Mouse (Mus musculus) megakaryocyte-erythroid progenitor cell, adult 5-6 weeks (primary cell): ENCODE results near the gene Olfr594. TPM values are rescaled to one million over a fixed set of nuclear protein-coding genes. Genes with fewer than 3 reads are reported as not detected.
"Not testable (repeated sequence)": the region's sequence is repeated elsewhere in the genome, so short reads cannot be mapped to it uniquely, and the experiment has no call there.

Experiments
- ATAC-seq: replicated peaks from 2 replicates; pipeline ENCODE4 v1.8.0; 2016; ENCODE audit warnings: mild to moderate bottlenecking, inconsistent platforms; ENCODE audit not compliant: severe bottlenecking, poor library complexity, low FRiP score, low TSS enrichment
- total RNA-seq, 2 experiments: library from RNA; stranded (forward) in 1 of 2; stranded (reverse) in 1 of 2; fragments of 200-1000, 215-1000 nt in 1 of 2; fragments of >200 nt in 1 of 2; fragmentation: Nextera tagmentation in 1 of 2; gene quantifications; 2 replicates each; pipeline ENCODE4 v1.2.3; 2014 to 2017

Gene Olfr594
- not detected in 2 replicates for total RNA-seq (2014; fragmentation: Nextera tagmentation)
- total RNA-seq (2017) = not detected in 2 replicates

GRCm38 (mm10) chr7:103216696-103217095 is at the start of gene Olfr594:
Gene Olfr594, plus strand, starts transcription at chr7:103216996.
- ATAC-seq = no peak

- no peak for ATAC-seq
These were observed 47.1 kb upstream of the Olfr594 start for GRCm38 (mm10) chr7:103169697-103170096.

DNA sequence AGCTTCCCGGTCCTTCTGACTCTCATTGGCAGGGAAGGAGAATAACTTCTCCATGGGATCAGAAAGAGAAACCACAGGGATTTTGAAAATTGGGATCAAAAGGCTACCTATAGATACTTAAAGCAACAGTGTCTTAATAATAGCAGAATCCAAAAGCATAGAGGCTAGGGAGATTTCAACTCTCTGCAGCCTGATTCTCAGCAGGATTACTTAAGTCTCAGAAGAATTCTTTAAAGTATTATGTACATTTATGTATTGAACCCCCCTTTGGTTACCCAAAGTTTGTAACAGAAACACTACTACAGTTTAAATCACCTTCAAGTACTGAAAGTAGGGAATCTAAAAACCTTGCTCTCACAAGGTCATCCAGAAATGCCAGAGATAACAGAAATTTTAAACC is 38.6 kb upstream of the Olfr594 start, which contains the start of gene Olfr591:
Gene Olfr591 (minus strand): TSS at position 101 of the 400 bp plus-strand sequence.
- ATAC-seq = no peak

- not testable (repeated sequence) for ATAC-seq
These were observed 32.3 kb upstream of the Olfr594 start, which contains the start of gene Olfr592 for GRCm38 (mm10) chr7:103184503-103184902. Gene Olfr592, plus strand, starts transcription at chr7:103184803.

GRCm38 (mm10) chr7:103211562-103211961 is 5.2 kb upstream of the Olfr594 start, which contains the start of gene Olfr593:
Gene Olfr593, plus strand, starts transcription at chr7:103211862.
- ATAC-seq = no peak

DNA sequence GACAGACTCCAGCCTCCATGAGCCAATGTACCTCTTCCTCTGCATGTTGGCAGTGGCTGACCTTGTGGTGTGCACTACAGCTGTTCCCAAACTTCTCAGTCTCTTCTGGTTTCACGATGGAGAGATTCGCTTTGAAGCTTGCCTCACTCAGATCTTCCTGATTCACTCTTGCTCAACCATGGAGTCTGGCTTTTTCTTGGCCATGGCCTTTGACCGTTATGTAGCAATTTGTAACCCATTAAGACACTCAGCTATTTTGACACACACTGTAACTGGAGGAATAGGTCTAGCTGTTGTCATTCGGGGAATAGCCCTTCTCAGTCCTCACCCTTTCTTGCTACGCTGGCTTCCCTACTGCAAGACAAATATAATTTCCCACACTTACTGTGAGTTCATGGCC is 4.7 kb upstream of the Olfr594 start:
- ATAC-seq = not testable (repeated sequence)

DNA sequence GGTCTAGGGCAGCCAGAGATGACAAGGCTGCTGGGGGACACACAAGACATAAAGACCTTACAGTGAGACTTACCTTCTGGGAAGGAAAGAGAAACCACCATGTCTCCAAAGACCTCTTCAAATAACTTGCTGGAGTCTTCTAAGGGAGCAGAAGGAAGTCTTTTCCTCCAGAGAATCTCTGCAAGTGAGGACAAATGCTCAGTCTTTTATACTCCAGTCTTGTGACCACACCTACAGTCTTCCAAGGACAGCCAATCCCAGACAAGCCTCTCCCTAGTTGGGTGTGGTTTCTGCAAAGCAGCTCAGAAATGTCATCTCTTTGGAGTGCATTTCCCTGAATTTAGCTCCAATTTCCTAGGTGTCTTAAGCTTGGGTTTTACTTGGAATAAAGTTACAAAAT is 35.6 kb downstream of the Olfr594 start, which contains the start of gene Usp17ld:
Gene Usp17ld (minus strand): TSS at position 101 of the 400 bp plus-strand sequence.
- not testable (repeated sequence) for ATAC-seq

Other genes with a start within 250 kb of the Olfr594 start
- gene Olfr577, start 241.1 kb upstream of the Olfr594 start, total RNA-seq (2014; fragmentation: Nextera tagmentation) = not detected in 2 replicates
- gene Olfr577, start 241.1 kb upstream of the Olfr594 start, total RNA-seq (2017) = not detected in 2 replicates
- not detected in 2 replicates for gene Olfr578, start 227.7 kb upstream of the Olfr594 start, total RNA-seq (2014; fragmentation: Nextera tagmentation)
- not detected in 2 replicates for gene Olfr578, start 227.7 kb upstream of the Olfr594 start, total RNA-seq (2017)
- gene Olfr582, start 179.0 kb upstream of the Olfr594 start, total RNA-seq (2014; fragmentation: Nextera tagmentation) = not detected in 2 replicates
- gene Olfr582, start 179.0 kb upstream of the Olfr594 start, total RNA-seq (2017) = not detected in 2 replicates
- not detected in 2 replicates for gene Olfr583, start 165.7 kb upstream of the Olfr594 start, total RNA-seq (2014; fragmentation: Nextera tagmentation)
- gene Olfr583, start 165.7 kb upstream of the Olfr594 start, total RNA-seq (2017) = not detected in 2 replicates
- not detected in 2 replicates for gene Olfr584, start 135.1 kb upstream of the Olfr594 start, total RNA-seq (2014; fragmentation: Nextera tagmentation)
- not detected in 2 replicates for gene Olfr584, start 135.1 kb upstream of the Olfr594 start, total RNA-seq (2017)
- not detected in 2 replicates for gene Olfr585, start 119.3 kb upstream of the Olfr594 start, total RNA-seq (2014; fragmentation: Nextera tagmentation)
- not detected in 2 replicates for gene Olfr585, start 119.3 kb upstream of the Olfr594 start, total RNA-seq (2017)
- not detected in 2 replicates for gene Olfr586, start 91.4 kb upstream of the Olfr594 start, total RNA-seq (2014; fragmentation: Nextera tagmentation)
- gene Olfr586, start 91.4 kb upstream of the Olfr594 start, total RNA-seq (2017) = not detected in 2 replicates
- gene Olfr588-ps1, start 76.1 kb upstream of the Olfr594 start, total RNA-seq (2014; fragmentation: Nextera tagmentation) = not detected in 2 replicates
- not detected in 2 replicates for gene Olfr588-ps1, start 76.1 kb upstream of the Olfr594 start, total RNA-seq (2017)
- not detected in 2 replicates for gene Olfr589, start 60.6 kb upstream of the Olfr594 start, total RNA-seq (2014; fragmentation: Nextera tagmentation)
- not detected in 2 replicates for gene Olfr589, start 60.6 kb upstream of the Olfr594 start, total RNA-seq (2017)
- not detected in 2 replicates for gene Olfr591, start 38.7 kb upstream of the Olfr594 start, total RNA-seq (2014; fragmentation: Nextera tagmentation)
- not detected in 2 replicates for gene Olfr591, start 38.7 kb upstream of the Olfr594 start, total RNA-seq (2017)
- gene Olfr592, start 32.2 kb upstream of the Olfr594 start, total RNA-seq (2014; fragmentation: Nextera tagmentation) = not detected in 2 replicates
- not detected in 2 replicates for gene Olfr592, start 32.2 kb upstream of the Olfr594 start, total RNA-seq (2017)
- gene Olfr593, start 5.1 kb upstream of the Olfr594 start, total RNA-seq (2014; fragmentation: Nextera tagmentation) = not detected in 2 replicates
- gene Olfr593, start 5.1 kb upstream of the Olfr594 start, total RNA-seq (2017) = not detected in 2 replicates
- gene Usp17ld, start 35.5 kb downstream of the Olfr594 start, total RNA-seq (2014; fragmentation: Nextera tagmentation) = not detected in 2 replicates
- not detected in 2 replicates for gene Usp17ld, start 35.5 kb downstream of the Olfr594 start, total RNA-seq (2017)
- gene Olfr596, start 88.7 kb downstream of the Olfr594 start, total RNA-seq (2014; fragmentation: Nextera tagmentation) = not detected in 2 replicates
- gene Olfr596, start 88.7 kb downstream of the Olfr594 start, total RNA-seq (2017) = not detected in 2 replicates
- not detected in 2 replicates for gene Olfr597, start 99.3 kb downstream of the Olfr594 start, total RNA-seq (2014; fragmentation: Nextera tagmentation)
- not detected in 2 replicates for gene Olfr597, start 99.3 kb downstream of the Olfr594 start, total RNA-seq (2017)
- not detected in 2 replicates for gene Olfr598, start 106.6 kb downstream of the Olfr594 start, total RNA-seq (2014; fragmentation: Nextera tagmentation)
- gene Olfr598, start 106.6 kb downstream of the Olfr594 start, total RNA-seq (2017) = not detected in 2 replicates
- not detected in 2 replicates for gene Olfr599, start 118.9 kb downstream of the Olfr594 start, total RNA-seq (2014; fragmentation: Nextera tagmentation)
- not detected in 2 replicates for gene Olfr599, start 118.9 kb downstream of the Olfr594 start, total RNA-seq (2017)
- not detected in 2 replicates for gene Olfr600, start 132.7 kb downstream of the Olfr594 start, total RNA-seq (2014; fragmentation: Nextera tagmentation)
- not detected in 2 replicates for gene Olfr600, start 132.7 kb downstream of the Olfr594 start, total RNA-seq (2017)
- not detected in 2 replicates for gene Olfr601, start 145.7 kb downstream of the Olfr594 start, total RNA-seq (2014; fragmentation: Nextera tagmentation)
- gene Olfr601, start 145.7 kb downstream of the Olfr594 start, total RNA-seq (2017) = not detected in 2 replicates
- gene Olfr603, start 169.2 kb downstream of the Olfr594 start, total RNA-seq (2014; fragmentation: Nextera tagmentation) = not detected in 2 replicates
- not detected in 2 replicates for gene Olfr603, start 169.2 kb downstream of the Olfr594 start, total RNA-seq (2017)
- not detected in 2 replicates for gene Usp17lc, start 198.1 kb downstream of the Olfr594 start, total RNA-seq (2014; fragmentation: Nextera tagmentation)
- gene Usp17lc, start 198.1 kb downstream of the Olfr594 start, total RNA-seq (2017) = not detected in 2 replicates
- gene Olfr605, start 228.4 kb downstream of the Olfr594 start, total RNA-seq (2014; fragmentation: Nextera tagmentation) = not detected in 2 replicates
- not detected in 2 replicates for gene Olfr605, start 228.4 kb downstream of the Olfr594 start, total RNA-seq (2017)
- gene Olfr606, start 232.1 kb downstream of the Olfr594 start, total RNA-seq (2014; fragmentation: Nextera tagmentation) = not detected in 2 replicates
- not detected in 2 replicates for gene Olfr606, start 232.1 kb downstream of the Olfr594 start, total RNA-seq (2017)
- gene Olfr607, start 247.2 kb downstream of the Olfr594 start, total RNA-seq (2014; fragmentation: Nextera tagmentation) = not detected in 2 replicates
- gene Olfr607, start 247.2 kb downstream of the Olfr594 start, total RNA-seq (2017) = not detected in 2 replicates